Mouse (Mus musculus): ENCODE results near the gene Olfr47. TPM values are rescaled to one million over a fixed set of nuclear protein-coding genes. Genes with fewer than 3 reads are reported as not detected.

Olfr47 gene
- not detected for polyA plus RNA-seq (2017; shearing (Covaris generic))

DNA sequence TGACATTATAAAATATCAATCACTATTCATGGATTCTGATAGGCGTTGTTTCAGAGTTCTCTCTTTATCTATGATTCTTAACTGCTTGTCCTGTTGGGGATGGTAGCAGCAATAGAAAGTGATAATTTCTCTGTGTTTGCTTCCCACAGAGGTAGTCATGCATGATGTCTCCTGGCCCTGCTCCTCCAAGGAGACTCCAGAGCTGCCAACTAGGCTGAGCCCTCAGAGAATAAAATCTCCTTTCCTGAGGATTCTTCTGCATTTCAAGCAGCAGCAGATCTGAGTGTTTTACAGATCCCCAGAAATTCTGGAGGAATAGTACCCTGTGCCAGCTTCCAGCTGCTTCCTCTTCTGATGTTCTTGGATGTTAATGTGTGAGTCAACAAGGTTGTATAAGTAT, at the start of gene Olfr47:
Olfr47 (plus strand) TSS at position 275 of the 400 bp plus-strand sequence.

DNA sequence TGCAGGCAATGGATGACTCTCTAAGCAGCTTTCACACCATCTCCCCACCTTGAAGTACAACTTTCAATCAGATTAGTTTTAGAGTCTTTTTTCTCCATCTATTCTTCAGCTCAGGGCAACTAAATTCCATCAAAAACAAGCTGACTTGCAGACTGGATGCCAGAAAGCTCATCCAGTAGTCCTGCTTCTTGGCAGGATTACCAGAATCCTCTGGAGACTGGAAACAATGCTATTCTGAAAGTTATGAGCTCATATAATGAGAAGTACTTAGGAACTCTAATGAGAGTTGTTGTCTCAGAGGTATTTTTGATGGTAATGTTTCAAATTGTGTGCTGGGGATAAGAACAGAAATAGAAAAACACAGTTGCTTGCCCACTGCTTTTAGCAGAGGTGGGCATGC, 34.5 kb upstream of the Olfr47 start, which contains the start of gene Olfr435:
Olfr435 (plus strand) TSS at position 366 of the 400 bp plus-strand sequence.

DNA sequence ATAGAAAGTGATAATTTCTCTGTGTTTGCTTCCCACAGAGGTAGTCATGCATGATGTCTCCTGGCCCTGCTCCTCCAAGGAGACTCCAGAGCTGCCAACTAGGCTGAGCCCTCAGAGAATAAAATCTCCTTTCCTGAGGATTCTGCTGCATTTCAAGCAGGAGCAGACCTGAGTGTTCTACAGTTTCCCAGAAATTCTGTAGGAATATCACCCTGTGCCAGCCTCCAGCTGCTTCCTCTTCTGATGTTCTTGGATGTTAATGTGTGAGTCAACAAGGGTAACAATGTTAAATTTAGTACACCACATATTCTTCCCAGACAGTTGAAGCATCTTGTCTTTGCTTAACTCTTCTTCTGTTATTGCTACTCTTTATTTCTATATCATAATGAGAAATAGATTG, 18.5 kb upstream of the Olfr47 start, which contains the start of gene Olfr434:
Olfr434 (plus strand) TSS at position 149 of the 400 bp plus-strand sequence.

GRCm38 (mm10) chr6:43265363-43266041, 34.2 kb downstream of the Olfr47 start, which contains the start of gene Arhgef5:
Gene Arhgef5, plus strand, starts transcription at chr6:43265582.

Other genes with a start within 250 kb of the Olfr47 start
- not detected for gene Olfr441, start 125.2 kb upstream of the Olfr47 start, polyA plus RNA-seq (2017; shearing (Covaris generic))
- not detected for gene Olfr237-ps1, start 85.0 kb upstream of the Olfr47 start, polyA plus RNA-seq (2017; shearing (Covaris generic))
- not detected for gene Olfr437, start 68.2 kb upstream of the Olfr47 start, polyA plus RNA-seq (2017; shearing (Covaris generic))
- not detected for gene Olfr13, start 59.4 kb upstream of the Olfr47 start, polyA plus RNA-seq (2017; shearing (Covaris generic))
- gene Olfr435, start 34.4 kb upstream of the Olfr47 start, polyA plus RNA-seq (2017; shearing (Covaris generic)) = not detected
- not detected for gene Olfr434, start 18.5 kb upstream of the Olfr47 start, polyA plus RNA-seq (2017; shearing (Covaris generic))
- 10.0 TPM for gene Arhgef5, start 34.1 kb downstream of the Olfr47 start, polyA plus RNA-seq (2017; shearing (Covaris generic))
- not detected for gene Nobox, start 78.0 kb downstream of the Olfr47 start, polyA plus RNA-seq (2017; shearing (Covaris generic))

Data from inflammation-experienced regulatory T-cells, adult 16 weeks (primary cell).